Mouse (Mus musculus) liver, embryonic 14.5 days (tissue): ENCODE results near the gene Anapc11.

Experiments
- CTCF ChIP-seq: IDR thresholded peaks from 2 replicates; pipeline ENCODE4 v1.5.1; 2016; ENCODE audit warnings: antibody characterized with exemption, low read depth, control low read depth
- EP300 ChIP-seq: IDR thresholded peaks from 2 replicates; pipeline ENCODE4 v1.6.1; 2016; ENCODE audit warnings: antibody characterized with exemption, low read depth

- TF ChIP-seq EP300 (no peak), CTCF (no peak)
Measured at GRCm38 (mm10) chr11:120575046-120575445, 23.2 kb upstream of the Anapc11 start.
